Mouse (Mus musculus) MEL (cell line): ENCODE measurements around the gene Arsg. TPM values are rescaled to one million over a fixed set of nuclear protein-coding genes. Genes with fewer than 3 reads are reported as not detected.

Experiments used
- DNase-seq: peaks from one replicate; pipeline ENCODE4 v3.0.0; 2011; ENCODE audit warnings: low read depth, low spot score
- H3K27ac ChIP-seq: 2 replicates; pipeline ENCODE4 v1.5.1; 2012; ENCODE audit warnings: low read depth, mild to moderate bottlenecking, control low read depth, low read length, moderate library complexity; ENCODE audit not compliant: control insufficient read depth
- H3K27me3 ChIP-seq, 2 experiments: fragments of 150-350 bp in 1 of 2; sonication (generic) in 1 of 2; 2 replicates each; pipeline ENCODE4 v1.6.1; 2012; ENCODE audit warnings: low read length in 2 of 2, mild to moderate bottlenecking in 2 of 2, improper control_type of control experiment in 1 of 2, moderate library complexity in 1 of 2; ENCODE audit not compliant: insufficient read depth in 2 of 2, control insufficient read depth in 1 of 2
- H3K36me3 ChIP-seq, 2 experiments: 2 replicates each; pipeline ENCODE4 v1.6.1; 2012 to 2014; ENCODE audit warnings: low read length in 2 of 2, improper control_type of control experiment in 1 of 2, inconsistent platforms in 1 of 2, mild to moderate bottlenecking in 1 of 2; ENCODE audit not compliant: insufficient read depth in 2 of 2, control insufficient read depth in 1 of 2
- H3K4me1 ChIP-seq, 2 experiments: fragments of 150-350 bp in 1 of 2; sonication (generic) in 1 of 2; 2 replicates each; pipeline ENCODE4 v1.6.1; 2012; ENCODE audit warnings: low read length in 2 of 2, improper control_type of control experiment in 1 of 2, mild to moderate bottlenecking in 1 of 2; ENCODE audit not compliant: insufficient read depth in 2 of 2, control insufficient read depth in 1 of 2
- H3K4me3 ChIP-seq, 2 experiments: fragments of 150-350 bp in 1 of 2; sonication (generic) in 1 of 2; 2 replicates each; pipeline ENCODE4 v1.5.1; 2012; ENCODE audit warnings: low read depth in 2 of 2, low read length in 2 of 2, mild to moderate bottlenecking in 2 of 2, moderate library complexity in 2 of 2, control low read depth in 1 of 2, improper control_type of control experiment in 1 of 2; ENCODE audit not compliant: control insufficient read depth in 1 of 2, insufficient read depth in 1 of 2
- H3K79me2 ChIP-seq: 2 replicates; pipeline ENCODE4 v1.6.1; 2012; ENCODE audit warnings: mild to moderate bottlenecking, low read length, moderate library complexity; ENCODE audit not compliant: control insufficient read depth, poor library complexity, insufficient read depth
- H3K9ac ChIP-seq: 2 replicates; pipeline ENCODE4 v1.6.1; 2012; ENCODE audit warnings: low read depth, mild to moderate bottlenecking, control low read depth, low read length, moderate library complexity; ENCODE audit not compliant: control insufficient read depth, poor library complexity, severe bottlenecking
- H3K9me3 ChIP-seq: fragments of 150-350 bp; sonication (generic); replicated peaks from 2 replicates; pipeline ENCODE4 v1.6.1; 2012; ENCODE audit warnings: mild to moderate bottlenecking, low read length, improper control_type of control experiment, moderate library complexity; ENCODE audit not compliant: insufficient read depth
- BHLHE40 ChIP-seq: IDR thresholded peaks from 2 replicates; pipeline ENCODE4 v1.6.1; 2012; ENCODE audit warnings: low read depth, mild to moderate bottlenecking, inconsistent platforms, low read length, improper control_type of control experiment, borderline replicate concordance
- CHD1 ChIP-seq: IDR thresholded peaks from 2 replicates; pipeline ENCODE4 v1.6.1; 2012; ENCODE audit warnings: low read depth, mild to moderate bottlenecking, inconsistent platforms, low read length, improper control_type of control experiment
- CHD2 ChIP-seq: IDR thresholded peaks from 2 replicates; pipeline ENCODE4 v1.6.1; 2011; ENCODE audit warnings: low read length, improper control_type of control experiment
- CTCF ChIP-seq, 3 experiments: IDR thresholded peaks in 2 of 3; conservative IDR thresholded peaks in 1 of 3; 2 replicates each; pipeline ENCODE4 v1.5.1; 2011 to 2012; ENCODE audit warnings: low read length in 3 of 3, low read depth in 2 of 3, mild to moderate bottlenecking in 2 of 3, improper control_type of control experiment in 1 of 3, inconsistent platforms in 1 of 3, mixed read lengths in 1 of 3, moderate library complexity in 1 of 3; ENCODE audit not compliant: control insufficient read depth in 1 of 3, insufficient read depth in 1 of 3, poor library complexity in 1 of 3, severe bottlenecking in 1 of 3
- E2F4 ChIP-seq: IDR thresholded peaks from 2 replicates; pipeline ENCODE4 v1.6.1; 2011; ENCODE audit warnings: low read depth, low read length, improper control_type of control experiment, borderline replicate concordance
- ELF1 ChIP-seq: IDR thresholded peaks from 2 replicates; pipeline ENCODE4 v1.6.1; 2014; ENCODE audit warnings: low read depth, mild to moderate bottlenecking, inconsistent platforms, low read length, improper control_type of control experiment, moderate library complexity
- EP300 ChIP-seq, 2 experiments: IDR thresholded peaks; 2 replicates each; pipeline ENCODE4 v1.6.1; 2011; ENCODE audit warnings: improper control_type of control experiment in 2 of 2, low read length in 2 of 2, low read depth in 1 of 2, mild to moderate bottlenecking in 1 of 2
- GABPA ChIP-seq: IDR thresholded peaks from 2 replicates; pipeline ENCODE4 v1.6.1; 2012; ENCODE audit warnings: low read depth, mild to moderate bottlenecking, inconsistent platforms, low read length, improper control_type of control experiment, moderate library complexity
- HCFC1 ChIP-seq: IDR thresholded peaks from 2 replicates; pipeline ENCODE4 v1.6.1; 2012; ENCODE audit warnings: low read depth, mild to moderate bottlenecking, inconsistent platforms, low read length, improper control_type of control experiment, moderate library complexity
- JUND ChIP-seq: IDR thresholded peaks from 2 replicates; pipeline ENCODE4 v1.6.1; 2011; ENCODE audit warnings: low read depth, mild to moderate bottlenecking, improper control_type of control experiment, low read length
- KAT2A ChIP-seq: conservative IDR thresholded peaks from 2 replicates; pipeline ENCODE4 v1.6.1; 2012; ENCODE audit warnings: low read depth, low read length, improper control_type of control experiment, inconsistent platforms
- MAFK ChIP-seq: IDR thresholded peaks from 2 replicates; pipeline ENCODE4 v1.6.1; 2011; ENCODE audit warnings: low read depth, mild to moderate bottlenecking, low read length, improper control_type of control experiment, borderline replicate concordance
- MAX ChIP-seq: IDR thresholded peaks from 2 replicates; pipeline ENCODE4 v1.6.1; 2011; ENCODE audit warnings: low read length, improper control_type of control experiment
- MAZ ChIP-seq: IDR thresholded peaks from 2 replicates; pipeline ENCODE4 v1.6.1; 2012; ENCODE audit warnings: low read depth, mild to moderate bottlenecking, inconsistent platforms, low read length, improper control_type of control experiment
- MXI1 ChIP-seq: IDR thresholded peaks from 2 replicates; pipeline ENCODE4 v1.6.1; 2011; ENCODE audit warnings: mild to moderate bottlenecking, low read depth, low read length, improper control_type of control experiment
- MYB ChIP-seq: IDR thresholded peaks from 2 replicates; pipeline ENCODE4 v1.6.1; 2011; ENCODE audit warnings: mild to moderate bottlenecking, low read depth, low read length, improper control_type of control experiment
- MYC ChIP-seq: IDR thresholded peaks from 2 replicates; pipeline ENCODE4 v1.6.1; 2011; ENCODE audit warnings: low read depth, mild to moderate bottlenecking, low read length, improper control_type of control experiment, moderate library complexity
- NELFE ChIP-seq: IDR thresholded peaks from 2 replicates; pipeline ENCODE4 v1.6.1; 2011; ENCODE audit warnings: low read depth, low read length, improper control_type of control experiment
- NRF1 ChIP-seq: IDR thresholded peaks from 2 replicates; pipeline ENCODE4 v1.6.1; 2014; ENCODE audit warnings: low read depth, mild to moderate bottlenecking, inconsistent platforms, low read length, improper control_type of control experiment, moderate library complexity; ENCODE audit not compliant: poor library complexity, insufficient read depth, severe bottlenecking
- POLR2AphosphoS2 ChIP-seq: IDR thresholded peaks from 2 replicates; pipeline ENCODE4 v1.6.1; 2011; ENCODE audit warnings: low read length, improper control_type of control experiment
- POLR2AphosphoS5 ChIP-seq: IDR thresholded peaks from 2 replicates; pipeline ENCODE4 v1.6.1; 2012; ENCODE audit warnings: low read depth, borderline replicate concordance, mild to moderate bottlenecking, inconsistent platforms, low read length, moderate library complexity, mixed read lengths
- RAD21 ChIP-seq: IDR thresholded peaks from 2 replicates; pipeline ENCODE4 v1.6.1; 2011; ENCODE audit warnings: mild to moderate bottlenecking, low read depth, low read length, improper control_type of control experiment
- RCOR1 ChIP-seq: IDR thresholded peaks from 2 replicates; pipeline ENCODE4 v1.6.1; 2012; ENCODE audit warnings: low read depth, mild to moderate bottlenecking, inconsistent platforms, low read length, improper control_type of control experiment
- SIN3A ChIP-seq: IDR thresholded peaks from 2 replicates; pipeline ENCODE4 v1.6.1; 2012; ENCODE audit warnings: low read length, improper control_type of control experiment, inconsistent platforms
- SMC3 ChIP-seq: IDR thresholded peaks from 2 replicates; pipeline ENCODE4 v1.6.1; 2011; ENCODE audit warnings: low read depth, low read length, improper control_type of control experiment
- TAL1 ChIP-seq: IDR thresholded peaks from 2 replicates; pipeline ENCODE4 v1.6.1; 2012; ENCODE audit warnings: mild to moderate bottlenecking, inconsistent platforms, low read length, moderate library complexity, mixed read lengths
- TBP ChIP-seq: IDR thresholded peaks from 2 replicates; pipeline ENCODE4 v1.8.0; 2011; ENCODE audit warnings: low read depth, low read length, improper control_type of control experiment
- TCF12 ChIP-seq: IDR thresholded peaks from 2 replicates; pipeline ENCODE4 v1.6.1; 2014; ENCODE audit warnings: low read depth, mild to moderate bottlenecking, inconsistent platforms, low read length, improper control_type of control experiment, moderate library complexity
- UBTF ChIP-seq: IDR thresholded peaks from 2 replicates; pipeline ENCODE4 v1.6.1; 2012; ENCODE audit warnings: low read depth, mild to moderate bottlenecking, inconsistent platforms, low read length, improper control_type of control experiment, moderate library complexity, borderline replicate concordance; ENCODE audit not compliant: insufficient read depth
- USF1 ChIP-seq: IDR thresholded peaks from 2 replicates; pipeline ENCODE4 v1.6.1; 2014; ENCODE audit warnings: low read depth, mild to moderate bottlenecking, inconsistent platforms, low read length, improper control_type of control experiment, moderate library complexity
- USF2 ChIP-seq, 2 experiments: IDR thresholded peaks; 2 replicates each; pipeline ENCODE4 v1.6.1; 2011 to 2012; ENCODE audit warnings: improper control_type of control experiment in 2 of 2, low read length in 2 of 2, borderline replicate concordance in 1 of 2, inconsistent platforms in 1 of 2, low read depth in 1 of 2, mild to moderate bottlenecking in 1 of 2; ENCODE audit not compliant: insufficient read depth in 1 of 2
- ZKSCAN1 ChIP-seq: IDR thresholded peaks from 2 replicates; pipeline ENCODE4 v1.6.1; 2012; ENCODE audit warnings: low read depth, mild to moderate bottlenecking, inconsistent platforms, low read length, improper control_type of control experiment, moderate library complexity
- ZMIZ1 ChIP-seq: IDR thresholded peaks from 2 replicates; pipeline ENCODE4 v1.6.1; 2012; ENCODE audit warnings: low read depth, mild to moderate bottlenecking, inconsistent platforms, low read length, improper control_type of control experiment, moderate library complexity
- ZNF384 ChIP-seq: IDR thresholded peaks from 2 replicates; pipeline ENCODE4 v1.6.1; 2012; ENCODE audit warnings: low read depth, mild to moderate bottlenecking, inconsistent platforms, low read length, improper control_type of control experiment
- polyA plus RNA-seq, 2 experiments: library from polyadenylated mRNA; stranded (reverse) in 1 of 2; unstranded in 1 of 2; fragments of >175 nt in 1 of 2; fragments of >200 nt in 1 of 2; gene quantifications; 2 replicates each; pipeline versions ENCODE4 v1.2.1 to v1.2.4; 2012; ENCODE audit warnings: low replicate concordance in 2 of 2, low read depth in 1 of 2; ENCODE audit not compliant: insufficient read length in 2 of 2, insufficient read depth in 1 of 2, missing spikeins in 1 of 2
- total RNA-seq: library from RNA; depleted of rRNA; stranded (reverse); fragments of 300-350 nt; gene quantifications from 2 replicates; pipeline ENCODE4 v1.2.3, GENCODE M21; 2012

Arsg gene
- total and polyA plus RNA-seq, 3 experiments, result 3.9 to 5.2 TPM; not detected in 1

DNA sequence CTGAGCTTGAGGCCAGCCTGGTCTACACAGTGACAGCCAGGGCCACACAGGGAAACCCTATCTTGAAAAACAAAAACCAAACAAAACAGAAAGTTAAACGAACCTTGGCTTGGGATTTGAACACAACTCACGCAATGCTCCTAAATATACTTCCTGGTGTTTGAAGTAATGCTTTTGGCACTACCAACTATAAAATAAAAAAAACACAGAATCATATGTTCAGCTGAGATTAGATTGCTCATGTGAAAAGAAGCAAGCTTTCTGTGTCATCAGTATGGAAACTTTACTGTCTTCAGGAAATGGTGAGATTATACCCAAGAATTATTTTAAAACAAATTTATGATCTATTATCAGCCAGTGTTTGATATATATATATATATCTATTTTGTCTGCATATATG, 113.2 kb downstream of the Arsg start (continued):
- TF ChIP-seq ZKSCAN1 (0 out of 2 replicates have a peak, but pooled peaks have one; percentile 7), JUND (no peak)

DNA sequence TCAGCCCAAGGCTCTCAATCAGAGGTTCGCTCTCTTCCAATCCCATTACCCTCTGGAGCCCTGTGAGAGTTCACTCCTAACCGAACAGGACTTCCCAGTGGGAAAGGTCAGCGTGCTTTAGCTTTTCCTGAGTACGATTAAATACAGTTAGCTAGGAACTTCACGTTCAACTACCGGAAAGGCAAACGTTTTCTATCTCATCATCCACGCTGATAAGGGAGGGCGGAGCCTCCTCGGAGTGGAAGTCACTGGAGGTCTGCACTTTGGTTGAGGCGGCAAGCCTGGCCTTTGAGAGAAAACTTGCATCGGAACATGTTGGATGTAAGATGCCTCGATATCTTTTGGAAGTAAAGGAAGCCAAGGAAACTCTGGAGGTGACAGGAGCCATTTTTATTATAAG, 113.8 kb downstream of the Arsg start:
- peak; percentile 84 for DNase-seq
- H3K27ac ChIP-seq, result peak overlapping the region; percentile 93
- no peaks in the 10 kb centered on the region for H3K79me2 ChIP-seq
- no peaks in the 10 kb centered on the region for H3K9me3 ChIP-seq
- peaks cover 0 to 24% of the 10 kb centered on the region in 2 experiments; a peak in 2 of 4 replicates for H3K36me3 ChIP-seq
- peaks cover 27 to 32% of the 10 kb centered on the region in 2 experiments for H3K4me1 ChIP-seq
- peak overlapping the region; percentile 51 to 65 for H3K4me3 ChIP-seq
- H3K9ac ChIP-seq, result peak overlapping the region; percentile 63
- no peaks in the 10 kb centered on the region for H3K27me3 ChIP-seq
- TF ChIP-seq HCFC1, result peak; percentile 28; the same call in 1 of the 2 replicates
- TF ChIP-seq RCOR1, result peak; percentile 85
- TF ChIP-seq TAL1, result no peak
- TF ChIP-seq JUND, result no peak
- 0 out of 2 replicates have a peak, but pooled peaks have one; percentile 5 for TF ChIP-seq MAFK
- no peak for TF ChIP-seq POLR2AphosphoS5
- TF ChIP-seq SMC3, result no peak; the same call in 1 of the 2 replicates
- TF ChIP-seq CTCF (IDR thresholded peaks at IDR 0.05 in 2 of 3, conservative IDR thresholded peaks at IDR 0.05 in 1 of 3; ENCODE audit: control insufficient read depth in 1 of 3, insufficient read depth in 1 of 3, low read depth in 2 of 3, low read length in 3 of 3, poor library complexity in 1 of 3, severe bottlenecking in 1 of 3), result no peak
- TF ChIP-seq NRF1, result no peak
- TF ChIP-seq ELF1, result peak; percentile 69
- peak; percentile 71 to 84; a peak in 3 of 4 replicates for TF ChIP-seq EP300 (IDR thresholded peaks at IDR 0.05; ENCODE audit: low read depth in 1 of 2, low read length in 2 of 2)
- no peak for TF ChIP-seq KAT2A
- TF ChIP-seq ZMIZ1, result no peak
- no peak for TF ChIP-seq MYC
- no peak for TF ChIP-seq ZKSCAN1
- TF ChIP-seq MAX, result no peak
- TF ChIP-seq CHD1, result no peak
- TF ChIP-seq USF1, result no peak
- peak; percentile 87 for TF ChIP-seq MYB
- peak; percentile 79; the same call in 1 of the 2 replicates for TF ChIP-seq BHLHE40
- TF ChIP-seq CHD2, result no peak
- peak; percentile 58 for TF ChIP-seq SIN3A
- TF ChIP-seq USF2 (IDR thresholded peaks at IDR 0.05; ENCODE audit: borderline replicate concordance in 1 of 2, insufficient read depth in 1 of 2, low read depth in 1 of 2, low read length in 2 of 2), result no peak
- no peak for TF ChIP-seq RAD21
- TF ChIP-seq TBP, result 0 out of 2 replicates have a peak, but pooled peaks have one; percentile 52
- peak; percentile 40 for TF ChIP-seq MXI1
- 0 out of 2 replicates have a peak, but pooled peaks have one; percentile 6 for TF ChIP-seq E2F4
- no peak for TF ChIP-seq GABPA
- no peak for TF ChIP-seq MAZ
- peak; percentile 62; the same call in 1 of the 2 replicates for TF ChIP-seq TCF12
- no peak for TF ChIP-seq POLR2AphosphoS2
- TF ChIP-seq ZNF384, result no peak
- peak; percentile 55 for TF ChIP-seq NELFE
- no peak for TF ChIP-seq UBTF
